Mouse (Mus musculus) thymus, adult 2 months (tissue): ENCODE data around the gene Olfr1393.

ENCODE experiments used
- CTCF ChIP-seq: fragments of 200-500 bp; IDR thresholded peaks from 2 replicates; pipeline ENCODE4 v1.5.1; 2012; ENCODE audit warnings: mild to moderate bottlenecking, control low read depth, low read length, moderate library complexity, borderline replicate concordance; ENCODE audit not compliant: control insufficient read depth, poor library complexity, insufficient read depth; ENCODE audit errors: extremely low read depth
- POLR2A ChIP-seq: fragments of 200-500 bp; IDR thresholded peaks from 2 replicates; pipeline ENCODE4 v1.6.1; 2012; ENCODE audit warnings: mild to moderate bottlenecking, low read length, control low read depth, moderate library complexity; ENCODE audit not compliant: control insufficient read depth, poor library complexity, insufficient read depth; ENCODE audit errors: extremely low read depth

DNA sequence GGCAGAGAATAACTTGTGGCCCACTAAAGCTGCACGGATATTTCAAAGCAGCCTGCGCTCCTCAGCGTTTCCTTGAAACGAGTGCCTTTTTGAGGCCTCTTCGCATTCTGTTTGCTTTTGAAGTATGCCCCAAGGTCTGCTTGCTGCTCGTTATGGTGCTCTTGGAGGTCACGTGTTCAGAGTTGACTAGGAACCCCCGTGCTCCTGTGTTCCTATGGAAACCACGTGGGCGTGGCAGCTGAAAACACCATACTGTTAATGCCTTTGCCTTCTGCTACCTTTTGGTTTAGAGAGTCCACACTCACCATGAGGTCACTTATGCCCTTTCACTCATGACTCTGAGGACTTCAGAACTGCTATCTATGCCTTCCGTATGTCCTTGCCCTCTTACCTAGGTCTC lies 13.5 kb upstream of the Olfr1393 start:
- TF ChIP-seq POLR2A (no peak), CTCF (no peak)
